Mouse (Mus musculus) ES-Bruce4 (cell line): ENCODE data around the gene Prr5l. TPM values are rescaled to one million over a fixed set of nuclear protein-coding genes. Genes with fewer than 3 reads are reported as not detected.

Source experiments
- H3K27ac ChIP-seq: 2 replicates; pipeline ENCODE4 v1.5.1; 2012; ENCODE audit warnings: low read length, inconsistent platforms; ENCODE audit not compliant: insufficient read depth
- H3K27me3 ChIP-seq: 2 replicates; pipeline ENCODE4 v1.6.1; 2012; ENCODE audit warnings: mild to moderate bottlenecking, low read length, inconsistent platforms; ENCODE audit not compliant: control insufficient read depth, poor library complexity, insufficient read depth, severe bottlenecking
- H3K36me3 ChIP-seq: 2 replicates; pipeline ENCODE4 v1.6.1; 2012; ENCODE audit warnings: inconsistent platforms, mild to moderate bottlenecking, low read length, moderate library complexity; ENCODE audit not compliant: control insufficient read depth, poor library complexity, insufficient read depth, severe bottlenecking
- H3K4me1 ChIP-seq: one replicate; pipeline ENCODE4 v1.8.1; 2011; ENCODE audit warnings: low read length; ENCODE audit not compliant: control insufficient read depth, insufficient read depth
- H3K4me3 ChIP-seq: 2 replicates; pipeline ENCODE4 v1.5.1; 2011; ENCODE audit warnings: low read depth, mild to moderate bottlenecking, low read length
- H3K9ac ChIP-seq: 2 replicates; pipeline ENCODE4 v1.6.1; 2012; ENCODE audit warnings: low read depth, mild to moderate bottlenecking, inconsistent platforms; ENCODE audit not compliant: poor library complexity, severe bottlenecking
- H3K9me3 ChIP-seq: replicated peaks from 2 replicates; pipeline ENCODE4 v1.6.1; 2012; ENCODE audit warnings: mild to moderate bottlenecking, low read length, inconsistent platforms; ENCODE audit not compliant: control insufficient read depth, poor library complexity, insufficient read depth, severe bottlenecking
- CTCF ChIP-seq: IDR thresholded peaks from one replicate; pipeline ENCODE4 v1.8.1; 2011; ENCODE audit warnings: low read depth, low read length
- EP300 ChIP-seq: IDR thresholded peaks from 2 replicates; pipeline ENCODE4 v1.6.1; 2011; ENCODE audit warnings: low read depth, low read length; ENCODE audit not compliant: insufficient read depth
- POLR2A ChIP-seq: IDR thresholded peaks from one replicate; pipeline ENCODE4 v1.8.1; 2011; ENCODE audit warnings: low read length; ENCODE audit not compliant: insufficient read depth
- polyA plus RNA-seq: library from polyadenylated mRNA; stranded (reverse); fragments of >200 nt; gene quantifications from 2 replicates; pipeline ENCODE4 v1.2.4, GENCODE M21; 2011; ENCODE audit warnings: low read depth; ENCODE audit not compliant: missing spikeins, insufficient read depth, insufficient read length

The Prr5l gene
- polyA plus RNA-seq, 1 experiment, result 28.2 TPM

GRCm38 (mm10) chr2:101827626-101828025 lies 55.2 kb downstream of the Prr5l start:
- H3K27ac ChIP-seq, result no peak overlapping the region
- TF ChIP-seq CTCF (no peak), POLR2A (no peak), EP300 (no peak)
- peaks cover 2% of the 10 kb centered on the region for H3K4me1 ChIP-seq
- H3K27me3 ChIP-seq, result no peaks in the 10 kb centered on the region
- H3K9me3 ChIP-seq, result no peaks in the 10 kb centered on the region
- no peak overlapping the region for H3K9ac ChIP-seq
- no peak overlapping the region for H3K4me3 ChIP-seq
- no peaks in the 10 kb centered on the region for H3K36me3 ChIP-seq

GRCm38 (mm10) chr2:101826950-101827600 lies 55.8 kb downstream of the Prr5l start:
- peaks cover 2% of the 10 kb centered on the region for H3K4me1 ChIP-seq
- H3K27me3 ChIP-seq, result no peaks in the 10 kb centered on the region
- no peaks in the 10 kb centered on the region for H3K36me3 ChIP-seq
- TF ChIP-seq CTCF (no peak), EP300 (no peak), POLR2A (no peak)
- H3K27ac ChIP-seq, result no peak overlapping the region
- no peak overlapping the region for H3K9ac ChIP-seq
- no peak overlapping the region for H3K4me3 ChIP-seq
- no peaks in the 10 kb centered on the region for H3K9me3 ChIP-seq

- Histone ChIP-seq H3K4me1 (peaks cover 2% of the 10 kb centered on the region), H3K4me3 (no peak overlapping the region), H3K36me3 (no peaks in the 10 kb centered on the region), H3K9ac (no peak overlapping the region), H3K27me3 (no peaks in the 10 kb centered on the region), H3K27ac (no peak overlapping the region), H3K9me3 (no peaks in the 10 kb centered on the region)
- no peak for TF ChIP-seq EP300
- no peak for TF ChIP-seq CTCF
- no peak for TF ChIP-seq POLR2A
Measured at GRCm38 (mm10) chr2:101826186-101826707, 56.6 kb downstream of the Prr5l start.

- H3K36me3 ChIP-seq, result no peaks in the 10 kb centered on the region
- H3K9ac ChIP-seq, result no peak overlapping the region
- peaks cover 2% of the 10 kb centered on the region for H3K4me1 ChIP-seq
- no peak for TF ChIP-seq CTCF
- TF ChIP-seq POLR2A, result no peak
- no peak for TF ChIP-seq EP300
- H3K9me3 ChIP-seq, result no peaks in the 10 kb centered on the region
- H3K27me3 ChIP-seq, result no peaks in the 10 kb centered on the region
- H3K4me3 ChIP-seq, result no peak overlapping the region
- H3K27ac ChIP-seq, result no peak overlapping the region
Measured at GRCm38 (mm10) chr2:101825226-101826120, 57.4 kb downstream of the Prr5l start.

- H3K36me3 ChIP-seq, result no peaks in the 10 kb centered on the region
- no peak for TF ChIP-seq EP300
- no peak for TF ChIP-seq CTCF
- no peak for TF ChIP-seq POLR2A
- H3K4me1 ChIP-seq, result peaks cover 2% of the 10 kb centered on the region
- H3K9me3 ChIP-seq, result no peaks in the 10 kb centered on the region
- peak overlapping the region; percentile 72; the same call in 1 of the 2 replicates for H3K4me3 ChIP-seq
- H3K27ac ChIP-seq, result peak overlapping the region; percentile 48
- H3K27me3 ChIP-seq, result no peaks in the 10 kb centered on the region
- peak overlapping the region; percentile 60; the same call in 1 of the 2 replicates for H3K9ac ChIP-seq
Measured at GRCm38 (mm10) chr2:101823821-101824220, 59.0 kb downstream of the Prr5l start.

- Histone ChIP-seq H3K27me3 (no peaks in the 10 kb centered on the region), H3K27ac (no peak overlapping the region), H3K9me3 (no peaks in the 10 kb centered on the region), H3K4me1 (peaks cover 2% of the 10 kb centered on the region), H3K4me3 (no peak overlapping the region), H3K36me3 (no peaks in the 10 kb centered on the region), H3K9ac (no peak overlapping the region)
- TF ChIP-seq POLR2A, result no peak
- no peak for TF ChIP-seq CTCF
- TF ChIP-seq EP300, result no peak
Measured at GRCm38 (mm10) chr2:101822785-101823184, 60.0 kb downstream of the Prr5l start.
